Mouse (Mus musculus) kidney, adult 2 months (tissue): ENCODE measurements around the gene Haghl.

Source experiments
- CTCF ChIP-seq: fragments of 200-500 bp; conservative IDR thresholded peaks from 2 replicates; pipeline ENCODE4 v1.5.1; 2011; ENCODE audit warnings: low read depth, mild to moderate bottlenecking, control low read depth, low read length, moderate library complexity, mixed read lengths; ENCODE audit not compliant: insufficient read depth, insufficient read length
- POLR2A ChIP-seq: fragments of 200-500 bp; IDR thresholded peaks from one replicate; pipeline ENCODE4 v1.6.1; 2011; ENCODE audit warnings: low read depth, low read length, control low read depth

- TF ChIP-seq CTCF (no peak), POLR2A (no peak)
Observed at GRCm38 (mm10) chr17:25830200-25830753, 44.8 kb upstream of the Haghl start.
